Mouse (Mus musculus): Measurements from ENCODE around the gene Exoc8. TPM values are rescaled to one million over a fixed set of nuclear protein-coding genes. Genes with fewer than 3 reads are reported as not detected.

Gene Exoc8
- polyA plus RNA-seq, 1 experiment, result not detected

- Histone ChIP-seq H3K4me3 (ENCODE audit: insufficient read depth, low read depth, low read length) (no peak overlapping the region), H3K4me1 (ENCODE audit: control insufficient read depth, insufficient read depth, low read length) (no peaks in the 10 kb centered on the region; the same call in 1 of the 2 replicates), H3K27ac (ENCODE audit: insufficient read depth, low read depth, low read length) (no peak overlapping the region)
- no peak for TF ChIP-seq POLR2A (IDR thresholded peaks at IDR 0.05; ENCODE audit: insufficient read depth, low read depth, low read length)
- TF ChIP-seq CTCF (IDR thresholded peaks at IDR 0.05; ENCODE audit: insufficient read depth, low read depth, low read length), result no peak
- 77% methylated on average over 17 of the region's 17 CpGs for WGBS
These were observed 14.7 kb upstream of the Exoc8 start for GRCm38 (mm10) chr8:124911938-124912872.

DNA sequence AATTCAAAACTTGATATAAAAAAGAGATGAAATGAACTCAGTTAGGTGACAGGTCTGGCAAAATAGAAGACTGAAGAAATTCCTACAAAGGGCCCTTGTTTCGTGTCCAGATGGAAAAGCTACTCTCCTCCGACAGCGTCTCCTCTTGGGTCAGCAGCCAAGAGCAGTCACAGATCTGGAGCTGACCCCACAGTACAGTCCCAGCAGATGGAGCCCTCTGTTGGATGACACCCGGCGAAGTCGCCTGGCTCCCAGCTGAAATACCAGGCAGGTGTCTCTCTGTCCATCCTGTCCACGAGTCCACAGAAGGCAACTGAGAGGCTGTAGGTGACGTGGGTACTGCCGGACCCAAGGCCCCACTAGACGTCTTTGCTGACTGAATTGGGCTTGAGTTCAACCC is 12.8 kb upstream of the Exoc8 start:
- WGBS, result 72% methylated on average over 10 of the region's 10 CpGs
- H3K4me1 ChIP-seq (ENCODE audit: control insufficient read depth, insufficient read depth, low read length), result no peaks in the 10 kb centered on the region; the same call in 1 of the 2 replicates
- TF ChIP-seq CTCF (IDR thresholded peaks at IDR 0.05; ENCODE audit: insufficient read depth, low read depth, low read length) (no peak), POLR2A (IDR thresholded peaks at IDR 0.05; ENCODE audit: insufficient read depth, low read depth, low read length) (no peak)
- no peak overlapping the region for H3K27ac ChIP-seq (ENCODE audit: insufficient read depth, low read depth, low read length)
- no peak overlapping the region for H3K4me3 ChIP-seq (ENCODE audit: insufficient read depth, low read depth, low read length)

DNA sequence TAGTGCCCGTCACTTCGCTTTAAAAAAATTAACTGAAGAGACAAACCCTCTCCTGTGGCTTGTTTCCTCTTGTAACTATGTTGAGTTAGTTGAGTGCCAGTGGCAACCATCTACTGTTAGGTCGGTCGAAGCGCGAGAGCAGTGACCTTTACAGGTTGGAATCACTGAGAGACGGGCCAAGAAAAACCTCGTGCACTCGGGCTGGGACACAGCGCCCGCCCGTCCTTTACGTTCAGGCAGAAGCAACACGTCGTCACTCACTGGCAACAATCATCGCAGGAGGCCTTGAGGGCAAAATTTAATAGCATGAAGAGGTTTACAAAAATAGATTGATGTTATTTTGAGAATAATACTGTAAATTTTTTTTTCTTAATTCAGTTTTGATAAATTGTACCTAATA is 12.4 kb upstream of the Exoc8 start:
- H3K27ac ChIP-seq (ENCODE audit: insufficient read depth, low read depth, low read length), result no peak overlapping the region
- no peak overlapping the region for H3K4me3 ChIP-seq (ENCODE audit: insufficient read depth, low read depth, low read length)
- TF ChIP-seq POLR2A (IDR thresholded peaks at IDR 0.05; ENCODE audit: insufficient read depth, low read depth, low read length) (no peak), CTCF (IDR thresholded peaks at IDR 0.05; ENCODE audit: insufficient read depth, low read depth, low read length) (no peak)
- 90% methylated on average over 16 of the region's 16 CpGs for WGBS
- no peaks in the 10 kb centered on the region; the same call in 1 of the 2 replicates for H3K4me1 ChIP-seq (ENCODE audit: control insufficient read depth, insufficient read depth, low read length)

DNA sequence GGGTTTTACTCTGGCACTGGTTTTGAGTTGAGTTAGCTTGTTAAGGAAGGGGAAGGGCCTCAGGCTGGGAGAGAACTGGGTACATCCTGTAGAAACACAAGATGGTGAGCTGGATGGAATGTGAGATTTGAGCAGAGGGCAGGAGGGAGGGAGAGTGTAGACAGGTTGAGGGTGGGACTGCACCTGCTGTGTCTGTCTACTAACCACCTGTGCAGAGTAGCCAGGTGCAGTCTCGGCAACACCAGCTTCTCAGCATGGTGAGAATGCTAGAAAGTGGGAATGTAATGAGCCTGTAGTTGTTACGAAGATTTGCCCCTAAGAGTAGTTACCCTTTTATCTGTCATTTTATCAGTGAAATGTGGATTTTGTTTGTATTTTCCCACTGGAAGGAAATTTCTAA is 8.0 kb upstream of the Exoc8 start:
- Histone ChIP-seq H3K4me3 (ENCODE audit: insufficient read depth, low read depth, low read length) (no peak overlapping the region), H3K4me1 (ENCODE audit: control insufficient read depth, insufficient read depth, low read length) (peaks cover 8% of the 10 kb centered on the region; the same call in 1 of the 2 replicates), H3K27ac (ENCODE audit: insufficient read depth, low read depth, low read length) (no peak overlapping the region)
- WGBS, result 82% methylated on average over 2 of the region's 2 CpGs
- TF ChIP-seq CTCF (IDR thresholded peaks at IDR 0.05; ENCODE audit: insufficient read depth, low read depth, low read length), result no peak
- TF ChIP-seq POLR2A (IDR thresholded peaks at IDR 0.05; ENCODE audit: insufficient read depth, low read depth, low read length), result no peak

- 91% methylated on average over 15 of the region's 15 CpGs for WGBS
- Histone ChIP-seq H3K27ac (ENCODE audit: insufficient read depth, low read depth, low read length) (no peak overlapping the region), H3K4me1 (ENCODE audit: control insufficient read depth, insufficient read depth, low read length) (peaks cover 15% of the 10 kb centered on the region), H3K4me3 (ENCODE audit: insufficient read depth, low read depth, low read length) (no peak overlapping the region)
- TF ChIP-seq POLR2A (IDR thresholded peaks at IDR 0.05; ENCODE audit: insufficient read depth, low read depth, low read length) (no peak), CTCF (IDR thresholded peaks at IDR 0.05; ENCODE audit: insufficient read depth, low read depth, low read length) (no peak)
These were observed 5.7 kb upstream of the Exoc8 start for GRCm38 (mm10) chr8:124903198-124903597.

DNA sequence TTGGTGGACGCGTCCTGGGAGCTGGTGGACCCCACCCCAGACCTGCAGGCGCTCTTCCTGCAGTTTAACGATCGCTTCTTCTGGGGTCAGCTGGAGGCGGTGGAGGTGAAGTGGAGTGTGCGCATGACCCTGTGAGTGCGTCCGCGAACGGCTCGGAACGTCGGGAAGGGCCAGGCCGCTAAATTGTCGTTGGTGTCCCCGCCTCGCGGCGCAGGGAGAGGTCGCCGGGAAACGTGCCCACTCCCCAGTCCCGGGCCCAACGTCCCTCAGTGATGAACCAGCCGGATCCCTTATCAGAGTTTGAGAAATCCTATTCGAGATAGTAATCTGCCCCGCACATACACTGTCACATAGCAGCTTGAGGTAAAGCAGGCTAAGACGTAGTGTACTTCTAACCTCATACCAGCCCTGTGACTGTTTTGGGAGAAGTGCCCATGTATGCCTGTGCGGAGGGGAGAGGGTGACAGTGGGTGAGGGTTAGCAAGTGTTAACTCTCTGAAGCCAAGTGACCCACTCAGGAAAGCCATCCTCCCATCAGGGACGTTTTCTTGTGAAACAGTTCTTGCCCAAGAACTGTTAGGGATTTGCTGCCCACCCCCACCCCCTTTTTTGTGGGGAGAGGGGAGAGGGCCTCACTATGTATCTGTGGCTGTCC is 873 bp upstream of the Exoc8 start:
- H3K4me1 ChIP-seq (ENCODE audit: control insufficient read depth, insufficient read depth, low read length), result peaks cover 29% of the 10 kb centered on the region
- H3K27ac ChIP-seq (ENCODE audit: insufficient read depth, low read depth, low read length), result no peak overlapping the region
- no peak for TF ChIP-seq CTCF (IDR thresholded peaks at IDR 0.05; ENCODE audit: insufficient read depth, low read depth, low read length)
- no peak for TF ChIP-seq POLR2A (IDR thresholded peaks at IDR 0.05; ENCODE audit: insufficient read depth, low read depth, low read length)
- WGBS, result 5% methylated on average over 31 of the region's 31 CpGs
- peak overlapping the region; percentile 80 for H3K4me3 ChIP-seq (ENCODE audit: insufficient read depth, low read depth, low read length)

- Histone ChIP-seq H3K27ac (ENCODE audit: insufficient read depth, low read depth, low read length) (no peak overlapping the region; the same call in 1 of the 2 replicates), H3K4me1 (ENCODE audit: control insufficient read depth, insufficient read depth, low read length) (peaks cover 23% of the 10 kb centered on the region), H3K4me3 (ENCODE audit: insufficient read depth, low read depth, low read length) (peak overlapping the region; percentile 80)
- 1% methylated on average over 60 of the region's 60 CpGs for WGBS
- no peak for TF ChIP-seq CTCF (IDR thresholded peaks at IDR 0.05; ENCODE audit: insufficient read depth, low read depth, low read length)
- TF ChIP-seq POLR2A (IDR thresholded peaks at IDR 0.05; ENCODE audit: insufficient read depth, low read depth, low read length), result no peak
These were observed 696 bp downstream of the Exoc8 start for GRCm38 (mm10) chr8:124896632-124897385.

GRCm38 (mm10) chr8:124896010-124896631 is 1.4 kb downstream of the Exoc8 start:
- Histone ChIP-seq H3K27ac (ENCODE audit: insufficient read depth, low read depth, low read length) (no peak overlapping the region), H3K4me3 (ENCODE audit: insufficient read depth, low read depth, low read length) (peak overlapping the region; percentile 80), H3K4me1 (ENCODE audit: control insufficient read depth, insufficient read depth, low read length) (peaks cover 23% of the 10 kb centered on the region)
- WGBS, result 70% methylated on average over 26 of the region's 26 CpGs
- TF ChIP-seq POLR2A (IDR thresholded peaks at IDR 0.05; ENCODE audit: insufficient read depth, low read depth, low read length) (no peak), CTCF (IDR thresholded peaks at IDR 0.05; ENCODE audit: insufficient read depth, low read depth, low read length) (no peak)
